Comparison of ENCODE assay signal across 22 mouse cellular contexts in genomic region chr10:40617973-40618372, GRCm38 (mm10). TPM values are rescaled to one million over a fixed set of nuclear protein-coding genes. Genes with fewer than 3 reads are reported as not detected.
DNase-seq lines count a peak whose midpoint lies in the region; ATAC-seq lines count a peak whose summit lies in the region.
"Had no signal": no experiment of that assay in that cellular context is flagged by ENCODE, and none has a peak within 500 bp of the region (broad histone marks: within the 10 kb centered on the region; RNA-seq: fewer than 3 reads in every experiment).

No protein-coding gene starts in this region.

- H3K27ac ChIP-seq in midbrain, embryonic 14.5 days (replicated peaks; ENCODE audit: low read depth, low read length) = no peak overlapping the region
- H3K27ac ChIP-seq in midbrain, embryonic 10.5 days (replicated peaks) = no peak overlapping the region
- no peak overlapping the region for H3K27ac ChIP-seq in hindbrain, embryonic 10.5 days
- H3K27ac ChIP-seq: embryonic facial prominence, embryonic 13.5 days; heart, embryonic 10.5 days; limb, embryonic 15.5 days; midbrain, embryonic 13.5 days; stomach, embryonic 15.5 days had no signal

- H3K4me1 ChIP-seq in midbrain, embryonic 14.5 days (ENCODE audit: control insufficient read depth, insufficient read depth, low read length) = no peaks in the 10 kb centered on the region
- no peaks in the 10 kb centered on the region for H3K4me1 ChIP-seq in midbrain, embryonic 10.5 days
- no peaks in the 10 kb centered on the region for H3K4me1 ChIP-seq in hindbrain, embryonic 10.5 days (replicated peaks)
- H3K4me1 ChIP-seq: embryonic facial prominence, embryonic 13.5 days; heart, embryonic 10.5 days; limb, embryonic 15.5 days; midbrain, embryonic 13.5 days; stomach, embryonic 15.5 days had no signal

- H3K36me3 ChIP-seq in midbrain, embryonic 14.5 days (ENCODE audit: control insufficient read depth, insufficient read depth, low read length) = no peaks in the 10 kb centered on the region
- no peaks in the 10 kb centered on the region for H3K36me3 ChIP-seq in midbrain, embryonic 10.5 days
- H3K36me3 ChIP-seq in hindbrain, embryonic 10.5 days = no peaks in the 10 kb centered on the region
- H3K36me3 ChIP-seq: embryonic facial prominence, embryonic 13.5 days; heart, embryonic 10.5 days; limb, embryonic 15.5 days; midbrain, embryonic 13.5 days; stomach, embryonic 15.5 days had no signal

- H3K4me2 ChIP-seq in midbrain, embryonic 14.5 days (ENCODE audit: low read length) = no peak overlapping the region
- H3K4me2 ChIP-seq: embryonic facial prominence, embryonic 13.5 days; limb, embryonic 15.5 days; midbrain, embryonic 13.5 days; stomach, embryonic 15.5 days had no signal

- H3K9me3 ChIP-seq in midbrain, embryonic 14.5 days (ENCODE audit: control insufficient read depth, low read length) = no peaks in the 10 kb centered on the region
- H3K9me3 ChIP-seq in midbrain, embryonic 10.5 days (replicated peaks) = peaks cover 6% of the 10 kb centered on the region; the same call in 1 of the 2 replicates
- no peaks in the 10 kb centered on the region for H3K9me3 ChIP-seq in hindbrain, embryonic 10.5 days
- H3K9me3 ChIP-seq: embryonic facial prominence, embryonic 13.5 days; heart, embryonic 10.5 days; limb, embryonic 15.5 days; midbrain, embryonic 13.5 days; stomach, embryonic 15.5 days had no signal

- ATAC-seq in CD4-positive, CD25-positive, alpha-beta regulatory T cell, adult 4 months = no peak
- ATAC-seq in midbrain, embryonic 14.5 days (ENCODE audit: low FRiP score, low TSS enrichment) = no peak
- ATAC-seq: activated CD4-positive, CD25-positive, alpha-beta regulatory T cell, adult 4 months; midbrain, embryonic 13.5 days had no signal

- H3K9ac ChIP-seq in midbrain, embryonic 14.5 days (replicated peaks; ENCODE audit: low read length) = no peak overlapping the region
- H3K9ac ChIP-seq: embryonic facial prominence, embryonic 13.5 days; limb, embryonic 15.5 days; midbrain, embryonic 13.5 days; stomach, embryonic 15.5 days had no signal

- DNase-seq in CD4-positive, CD25-positive, alpha-beta regulatory T cell, adult 2 months (ENCODE audit: low read depth, low spot score) = peak; percentile 43
- DNase-seq in kidney, adult 9 months = peak; percentile 54
- no peak for DNase-seq in kidney, adult 18-20 months
- peak; percentile 24 for DNase-seq in midbrain, embryonic 14.5 days
- no peak for DNase-seq in midbrain, embryonic 10.5 days (ENCODE audit: low spot score)
- no peak for DNase-seq in frontal cortex, adult 2 months (ENCODE audit: extremely low spot score in 1 of 2, low spot score in 1 of 2)
- no peak for DNase-seq in hindbrain, embryonic 10.5 days (ENCODE audit: low spot score)
- DNase-seq: adrenal gland, postnatal 25 days; cerebellum, adult 2 months; gastrocnemius, postnatal 14 days; kidney, postnatal 14 days; lung, adult 18-20 months; spleen, adult 18-20 months had no signal

- H3K4me3 ChIP-seq in midbrain, embryonic 14.5 days (replicated peaks; ENCODE audit: low read depth, low read length) = no peak overlapping the region
- H3K4me3 ChIP-seq in midbrain, embryonic 10.5 days = no peak overlapping the region
- no peak overlapping the region for H3K4me3 ChIP-seq in hindbrain, embryonic 10.5 days
- H3K4me3 ChIP-seq: embryonic facial prominence, embryonic 13.5 days; heart, embryonic 10.5 days; limb, embryonic 15.5 days; midbrain, embryonic 13.5 days; stomach, embryonic 15.5 days had no signal

- no peaks in the 10 kb centered on the region for H3K27me3 ChIP-seq in midbrain, embryonic 14.5 days (ENCODE audit: control insufficient read depth, insufficient read depth, low read length)
- H3K27me3 ChIP-seq in midbrain, embryonic 10.5 days (ENCODE audit: low read depth, poor library complexity, severe bottlenecking) = no peaks in the 10 kb centered on the region
- H3K27me3 ChIP-seq in hindbrain, embryonic 10.5 days (ENCODE audit: insufficient read depth, poor library complexity, severe bottlenecking) = no peaks in the 10 kb centered on the region
- H3K27me3 ChIP-seq: embryonic facial prominence, embryonic 13.5 days; limb, embryonic 15.5 days; midbrain, embryonic 13.5 days; stomach, embryonic 15.5 days had no signal

RNA-seq across cellular contexts. Expression of gene Ddo, which starts 11.8 kb away (rescaled TPM):
- polyA plus RNA-seq in CD4-positive, CD25-positive, alpha-beta regulatory T cell, adult 4 months (2017; shearing (Covaris generic)) = under 1 TPM in 1 of 2 experiments, not detected in 1; 0.13 TPM
- 0.45 and 0.57 TPM in 2 replicates for polyA plus RNA-seq in midbrain, embryonic 14.5 days (2014; fragmentation: Nextera tagmentation; extraction: Ambion mirVana)
- 0.21 TPM in 1 of 2 replicates, not detected in the other for polyA plus RNA-seq in midbrain, embryonic 10.5 days (2016; fragmentation: Nextera tagmentation; extraction: Ambion mirVana)
- 11.0 and 11.9 TPM in 2 replicates for polyA plus RNA-seq in frontal cortex, adult 2 months (2012; rRNA removed)
- 0.19 and 1.4 TPM in 2 replicates for polyA plus RNA-seq in hindbrain, embryonic 10.5 days (2016; fragmentation: Nextera tagmentation; extraction: Ambion mirVana)
- polyA plus RNA-seq: activated CD4-positive, CD25-positive, alpha-beta regulatory T cell, adult 4 months had no signal

RNA-seq across cellular contexts. Expression of gene Slc22a16, which starts 47.8 kb away (rescaled TPM):
- not detected for polyA plus RNA-seq in CD4-positive, CD25-positive, alpha-beta regulatory T cell, adult 4 months (2017; shearing (Covaris generic))
- polyA plus RNA-seq in midbrain, embryonic 14.5 days (2014; fragmentation: Nextera tagmentation; extraction: Ambion mirVana) = not detected in 2 replicates
- not detected in 2 replicates for polyA plus RNA-seq in midbrain, embryonic 10.5 days (2016; fragmentation: Nextera tagmentation; extraction: Ambion mirVana)
- not detected in 2 replicates for polyA plus RNA-seq in frontal cortex, adult 2 months (2012; rRNA removed)
- polyA plus RNA-seq in hindbrain, embryonic 10.5 days (2016; fragmentation: Nextera tagmentation; extraction: Ambion mirVana) = not detected in 2 replicates
- polyA plus RNA-seq: activated CD4-positive, CD25-positive, alpha-beta regulatory T cell, adult 4 months; cerebellum, adult 2 months; cortical plate, adult 2 months; embryonic facial prominence, embryonic 13.5 days; heart, embryonic 10.5 days; limb, embryonic 15.5 days; midbrain, embryonic 13.5 days; neural tube, embryonic 11.5 days; stomach, embryonic 15.5 days had no signal

Comparison
In these comparisons a context has a peak if more than half of its experiments do, and no peak if none do; other contexts are left out.
1. DNase-seq: peak in CD4-positive, CD25-positive, alpha-beta regulatory T cell, adult 2 months (single experiment), kidney, adult 9 months (single experiment) and midbrain, embryonic 14.5 days (single experiment); none in kidney, adult 18-20 months (single experiment), midbrain, embryonic 10.5 days (single experiment), frontal cortex, adult 2 months (0 of 2) and hindbrain, embryonic 10.5 days (single experiment).